Mouse (Mus musculus) heart, postnatal 0 days (tissue): ENCODE data around the gene Mccc2.

ENCODE experiments used
- CTCF ChIP-seq: IDR thresholded peaks from 2 replicates; pipeline ENCODE4 v1.5.1; 2016; ENCODE audit warnings: antibody characterized with exemption, control low read depth, low read depth
- EP300 ChIP-seq: IDR thresholded peaks from 2 replicates; pipeline ENCODE4 v1.6.1; 2016; ENCODE audit warnings: antibody characterized with exemption, low read depth

- TF ChIP-seq CTCF (no peak), EP300 (no peak)
Measured at GRCm38 (mm10) chr13:99938606-99939319, 76.7 kb downstream of the Mccc2 start.
